Mouse (Mus musculus): Measurements from ENCODE around the gene Sh3glb2.

GRCm38 (mm10) chr2:30407221-30407620, 48.1 kb upstream of the Sh3glb2 start:
- TF ChIP-seq POLR2A (IDR thresholded peaks at IDR 0.05; ENCODE audit: control insufficient read depth, low read depth, low read length), result no peak
- no peak for TF ChIP-seq CTCF (IDR thresholded peaks at IDR 0.05; ENCODE audit: control insufficient read depth, insufficient read depth, insufficient replicate concordance, low read depth, low read length)
